Mouse (Mus musculus): ENCODE measurements around the gene Hist1h2ao. TPM values are rescaled to one million over a fixed set of nuclear protein-coding genes. Genes with fewer than 3 reads are reported as not detected.
A peak's percentile ranks its signal among the peaks of the same experiment; 100 is the strongest.
"Not testable (repeated sequence)": the region's sequence is repeated elsewhere in the genome, so short reads cannot be mapped to it uniquely, and the experiment has no call there.

Hist1h2ao gene
- total and polyA plus RNA-seq, 3 experiments = 7.1 TPM; not detected in 2

GRCm38 (mm10) chr13:21782361-21783254 is 27.7 kb upstream of the Hist1h2ao start:
- not testable (repeated sequence) for H3K79me2 ChIP-seq (replicated peaks; ENCODE audit: control insufficient read depth, insufficient read depth, low read length); H3K4me1 ChIP-seq (ENCODE audit: control insufficient read depth, insufficient read depth, low read length); H3K36me3 ChIP-seq (ENCODE audit: control insufficient read depth, insufficient read depth, low read length); H3K27me3 ChIP-seq (ENCODE audit: control insufficient read depth, insufficient read depth, low read length)
- intact Hi-C loops (cut with DNase I) = loop anchor here (10.0 kb wide), 1 partner anchor 1802 kb away; the partner anchor contains the start of gene Hist1h4d
- peak; percentile 33 to 41 for DNase-seq
- H3K4me3 ChIP-seq = peak overlapping the region; percentile 57
- 6% methylated on average over 14 of the region's 35 CpGs for WGBS
- H3K9ac ChIP-seq (ENCODE audit: low read depth, low read length) = peak overlapping the region; percentile 76
- TF ChIP-seq POLR2A (IDR thresholded peaks at IDR 0.05; ENCODE audit: insufficient read depth, low read depth, low read length) = 0 out of 2 replicates have a peak, but pooled peaks have one; percentile 43
- peak overlapping the region; percentile 44; the same call in 1 of the 2 replicates for H3K27ac ChIP-seq

GRCm38 (mm10) chr13:21783255-21783617 is 27.0 kb upstream of the Hist1h2ao start, which contains the start of gene Hist1h3i:
Hist1h3i (minus strand) TSS chr13:21783370.
- Histone ChIP-seq H3K27me3 (ENCODE audit: control insufficient read depth, insufficient read depth, low read length) (no peaks in the 10 kb centered on the region), H3K4me3 (peak within 1 kb of the TSS; percentile 57), H3K27ac (peak within 1 kb of the TSS; percentile 44), H3K79me2 (replicated peaks; ENCODE audit: control insufficient read depth, insufficient read depth, low read length) (no peaks in the 10 kb centered on the region), H3K36me3 (ENCODE audit: control insufficient read depth, insufficient read depth, low read length) (no peaks in the 10 kb centered on the region), H3K4me1 (ENCODE audit: control insufficient read depth, insufficient read depth, low read length) (peaks cover 2% of the 10 kb centered on the region; the same call in 1 of the 2 replicates), H3K9ac (ENCODE audit: low read depth, low read length) (peak within 1 kb of the TSS; percentile 76)
- under 1% methylated on average over 20 of the region's 20 CpGs for WGBS
- no peak for TF ChIP-seq CTCF (IDR thresholded peaks at IDR 0.05)
- TF ChIP-seq POLR2A (IDR thresholded peaks at IDR 0.05; ENCODE audit: insufficient read depth, low read depth, low read length) = peak; percentile 63
- intact Hi-C loops (cut with DNase I) = loop anchor here (10.0 kb wide), 1 partner anchor 1802 kb away; the partner anchor contains the start of gene Hist1h4d
- DNase-seq = peak; percentile 42 to 70

GRCm38 (mm10) chr13:21783734-21784161 is 26.5 kb upstream of the Hist1h2ao start:
- TF ChIP-seq CTCF (IDR thresholded peaks at IDR 0.05) (no peak), POLR2A (IDR thresholded peaks at IDR 0.05; ENCODE audit: insufficient read depth, low read depth, low read length) (no peak), EP300 (IDR thresholded peaks at IDR 0.05; ENCODE audit: insufficient read depth, low read depth, low read length) (no peak)
- Histone ChIP-seq H3K27ac (peak overlapping the region; percentile 44), H3K4me3 (peak overlapping the region; percentile 57), H3K4me1 (ENCODE audit: control insufficient read depth, insufficient read depth, low read length) (peaks cover 2% of the 10 kb centered on the region; the same call in 1 of the 2 replicates), H3K9ac (ENCODE audit: low read depth, low read length) (no peak overlapping the region), H3K36me3 (ENCODE audit: control insufficient read depth, insufficient read depth, low read length) (no peaks in the 10 kb centered on the region), H3K27me3 (ENCODE audit: control insufficient read depth, insufficient read depth, low read length) (no peaks in the 10 kb centered on the region), H3K79me2 (replicated peaks; ENCODE audit: control insufficient read depth, insufficient read depth, low read length) (no peaks in the 10 kb centered on the region)
- DNase-seq = peak in 1 of 2 experiments; percentile 5
- 3% methylated on average over 9 of the region's 9 CpGs for WGBS
- intact Hi-C loops (cut with DNase I) = loop anchor here (10.0 kb wide), 1 partner anchor 1801 kb away; the partner anchor contains the start of gene Hist1h4d

GRCm38 (mm10) chr13:21784311-21784710 is 26.0 kb upstream of the Hist1h2ao start:
- H3K4me1 ChIP-seq (ENCODE audit: control insufficient read depth, insufficient read depth, low read length) = peaks cover 2% of the 10 kb centered on the region; the same call in 1 of the 2 replicates
- H3K4me3 ChIP-seq = no peak overlapping the region
- H3K79me2 ChIP-seq (replicated peaks; ENCODE audit: control insufficient read depth, insufficient read depth, low read length) = no peaks in the 10 kb centered on the region
- 75% methylated on average over 6 of the region's 6 CpGs for WGBS
- no peak overlapping the region for H3K27ac ChIP-seq
- DNase-seq = no peak
- no peaks in the 10 kb centered on the region for H3K27me3 ChIP-seq (ENCODE audit: control insufficient read depth, insufficient read depth, low read length)
- no peaks in the 10 kb centered on the region for H3K36me3 ChIP-seq (ENCODE audit: control insufficient read depth, insufficient read depth, low read length)
- no peak for TF ChIP-seq POLR2A (IDR thresholded peaks at IDR 0.05; ENCODE audit: insufficient read depth, low read depth, low read length)
- TF ChIP-seq CTCF (IDR thresholded peaks at IDR 0.05) = no peak
- TF ChIP-seq EP300 (IDR thresholded peaks at IDR 0.05; ENCODE audit: insufficient read depth, low read depth, low read length) = no peak
- intact Hi-C loops (cut with DNase I) = loop anchor here (10.0 kb wide), 1 partner anchor 1800 kb away; the partner anchor contains the start of gene Hist1h4d
- H3K9ac ChIP-seq (ENCODE audit: low read depth, low read length) = no peak overlapping the region

GRCm38 (mm10) chr13:21786189-21786898 is 23.9 kb upstream of the Hist1h2ao start:
- Histone ChIP-seq H3K27ac (no peak overlapping the region; the same call in 1 of the 2 replicates), H3K36me3 (ENCODE audit: control insufficient read depth, insufficient read depth, low read length) (no peaks in the 10 kb centered on the region), H3K27me3 (ENCODE audit: control insufficient read depth, insufficient read depth, low read length) (no peaks in the 10 kb centered on the region), H3K9ac (ENCODE audit: low read depth, low read length) (peak overlapping the region; percentile 61; the same call in 1 of the 2 replicates), H3K79me2 (replicated peaks; ENCODE audit: control insufficient read depth, insufficient read depth, low read length) (no peaks in the 10 kb centered on the region), H3K4me1 (ENCODE audit: control insufficient read depth, insufficient read depth, low read length) (peaks cover 2% of the 10 kb centered on the region; the same call in 1 of the 2 replicates), H3K4me3 (no peak overlapping the region)
- no peak for DNase-seq
- intact Hi-C loops (cut with DNase I) = loop anchor here (2.0 to 10.0 kb wide), 2 partner anchors 34 to 1798 kb away; partner anchors contain the start of genes Hist1h2ak and Hist1h4d
- TF ChIP-seq EP300 (IDR thresholded peaks at IDR 0.05; ENCODE audit: insufficient read depth, low read depth, low read length) = no peak
- TF ChIP-seq POLR2A (IDR thresholded peaks at IDR 0.05; ENCODE audit: insufficient read depth, low read depth, low read length) = no peak
- TF ChIP-seq CTCF (IDR thresholded peaks at IDR 0.05) = no peak
- 18% methylated on average over 8 of the region's 8 CpGs for WGBS
